Mouse (Mus musculus) midbrain, postnatal 0 days (tissue): ENCODE data around the gene Pou3f1. TPM values are rescaled to one million over a fixed set of nuclear protein-coding genes. Genes with fewer than 3 reads are reported as not detected.

Experiments used
- ATAC-seq: fragments of 200-750 bp; cut with Nextera tagmentation; 2 replicates; pipeline ENCODE4 v1.8.0; 2017; ENCODE audit warnings: moderate number of reproducible peaks, mild to moderate bottlenecking, moderate TSS enrichment, moderate library complexity; ENCODE audit not compliant: low FRiP score
- DNase-seq: peaks from one replicate; pipeline ENCODE4 v3.0.0-alpha.2; 2015; ENCODE audit warnings: low spot score
- H3K27ac ChIP-seq: fragments of 300-500 bp; sonication (generic); 2 replicates; pipeline ENCODE4 v1.5.1; 2014; ENCODE audit warnings: low read depth, mild to moderate bottlenecking, low read length, mixed read lengths
- H3K27me3 ChIP-seq: fragments of 300-500 bp; sonication (generic); 2 replicates; pipeline ENCODE4 v1.6.1; 2014; ENCODE audit warnings: low read length, control low read depth, mixed read lengths; ENCODE audit not compliant: insufficient read depth
- H3K36me3 ChIP-seq: fragments of 300-500 bp; sonication (generic); 2 replicates; pipeline ENCODE4 v1.6.1; 2014; ENCODE audit warnings: low read length, control low read depth, mixed read lengths; ENCODE audit not compliant: insufficient read depth
- H3K4me1 ChIP-seq: fragments of 300-500 bp; sonication (generic); 2 replicates; pipeline ENCODE4 v1.6.1; 2014; ENCODE audit warnings: mild to moderate bottlenecking, control low read depth, antibody characterized with exemption, low read length, mixed read lengths; ENCODE audit not compliant: insufficient read depth
- H3K4me2 ChIP-seq: fragments of 300-500 bp; sonication (generic); 2 replicates; pipeline ENCODE4 v1.6.1; 2014; ENCODE audit warnings: low read depth, mild to moderate bottlenecking, low read length, mixed read lengths; ENCODE audit not compliant: poor library complexity, severe bottlenecking
- H3K4me3 ChIP-seq: fragments of 300-500 bp; sonication (generic); 2 replicates; pipeline ENCODE4 v1.5.1; 2014; ENCODE audit warnings: low read depth, mild to moderate bottlenecking, low read length, moderate library complexity
- H3K9ac ChIP-seq: fragments of 300-500 bp; sonication (generic); replicated peaks from 2 replicates; pipeline ENCODE4 v1.6.1; 2014; ENCODE audit warnings: mild to moderate bottlenecking, low read length, moderate library complexity, mixed read lengths; ENCODE audit not compliant: poor library complexity, severe bottlenecking
- H3K9me3 ChIP-seq: fragments of 300-500 bp; sonication (generic); 2 replicates; pipeline ENCODE4 v1.6.1; 2016; ENCODE audit warnings: low read length, control low read depth
- CTCF ChIP-seq: IDR thresholded peaks from 2 replicates; pipeline ENCODE4 v1.5.1; 2016; ENCODE audit warnings: antibody characterized with exemption, mild to moderate bottlenecking
- WGBS: fragments of 180-500 bp; shearing (Covaris S2); extraction: QIAGEN DNeasy Blood & Tissue Kit; methylation state at CpG from one replicate; pipeline ENCODE4 v1.1.7; 2014; 5-methylcytosine and 5-hydroxymethylcytosine counted together
- polyA plus RNA-seq: library from polyadenylated mRNA; unstranded; fragments of >200 nt; fragmentation: Nextera tagmentation; extraction: Ambion mirVana; gene quantifications from 2 replicates; pipeline ENCODE4 v1.2.1, GENCODE M21; 2015
- total RNA-seq: library from RNA; depleted of rRNA; stranded (reverse); fragments of >200 nt; gene quantifications from 2 replicates; pipeline ENCODE4 v1.2.3, GENCODE M21; 2014

The Pou3f1 gene
- total and polyA plus RNA-seq, 2 experiments from 2014 or later = 11.5 to 19.8 TPM

DNA sequence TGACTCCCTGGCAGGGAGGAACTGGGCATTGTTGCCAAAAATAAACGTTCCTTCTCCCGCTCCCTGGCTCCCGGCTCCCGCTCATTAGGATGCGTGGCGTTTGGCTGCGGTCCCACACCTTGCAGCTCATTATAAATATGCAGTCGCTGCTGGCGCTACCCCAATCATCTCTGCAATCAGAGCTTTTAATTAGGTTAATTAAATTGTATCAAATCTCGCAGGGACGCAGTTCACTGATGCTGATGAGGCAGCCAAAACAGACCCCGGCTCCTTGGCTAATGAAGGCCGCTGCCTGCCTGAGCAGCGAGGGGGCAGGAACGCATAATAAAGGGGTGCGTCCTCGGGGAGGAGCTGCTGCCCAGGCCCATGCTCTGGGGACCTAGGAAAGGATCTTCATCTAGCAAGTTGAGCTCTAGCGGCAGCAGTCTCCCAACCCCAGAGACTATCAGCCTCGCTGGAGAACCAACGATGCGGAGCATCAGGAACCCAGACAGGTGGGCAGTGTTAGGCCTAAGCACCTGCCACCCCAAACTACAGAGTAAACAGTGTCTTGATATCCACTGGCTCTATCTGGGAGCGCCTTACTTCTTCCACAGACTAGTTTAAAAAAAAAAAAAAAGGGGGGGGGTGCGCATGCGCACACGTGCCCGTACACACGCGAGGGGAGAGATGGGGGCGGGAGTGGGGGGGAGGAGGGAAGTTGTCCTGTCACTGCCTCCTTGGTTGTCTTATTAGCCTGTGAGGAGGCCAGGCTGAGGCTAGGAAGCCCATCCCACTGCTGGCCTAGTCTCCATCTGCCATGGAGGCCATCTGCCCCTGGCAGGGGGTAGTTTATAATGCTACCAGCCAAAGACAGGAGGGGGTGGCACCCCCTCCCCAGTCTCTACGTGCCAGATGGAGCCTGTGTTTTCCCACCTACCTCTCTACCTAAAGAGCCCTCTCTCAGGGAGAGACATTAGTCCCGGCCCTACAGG is 16.0 kb downstream of the Pou3f1 start:
- DNase-seq = peak; percentile 88
- Histone ChIP-seq H3K4me2 (peak overlapping the region; percentile 52), H3K9ac (peak overlapping the region; percentile 24; the same call in 1 of the 2 replicates), H3K27me3 (no peaks in the 10 kb centered on the region), H3K36me3 (peaks cover 2% of the 10 kb centered on the region), H3K4me1 (peaks cover 30% of the 10 kb centered on the region; the same call in 1 of the 2 replicates), H3K27ac (0 out of 2 replicates have a peak overlapping the region, but pooled peaks have one; percentile 38), H3K9me3 (no peaks in the 10 kb centered on the region), H3K4me3 (peak overlapping the region; percentile 20; the same call in 1 of the 2 replicates)
- peak; percentile 32; the same call in 1 of the 2 replicates for ATAC-seq
- TF ChIP-seq CTCF = peak; percentile 45
- WGBS = 3% methylated on average over 30 of the region's 31 CpGs

DNA sequence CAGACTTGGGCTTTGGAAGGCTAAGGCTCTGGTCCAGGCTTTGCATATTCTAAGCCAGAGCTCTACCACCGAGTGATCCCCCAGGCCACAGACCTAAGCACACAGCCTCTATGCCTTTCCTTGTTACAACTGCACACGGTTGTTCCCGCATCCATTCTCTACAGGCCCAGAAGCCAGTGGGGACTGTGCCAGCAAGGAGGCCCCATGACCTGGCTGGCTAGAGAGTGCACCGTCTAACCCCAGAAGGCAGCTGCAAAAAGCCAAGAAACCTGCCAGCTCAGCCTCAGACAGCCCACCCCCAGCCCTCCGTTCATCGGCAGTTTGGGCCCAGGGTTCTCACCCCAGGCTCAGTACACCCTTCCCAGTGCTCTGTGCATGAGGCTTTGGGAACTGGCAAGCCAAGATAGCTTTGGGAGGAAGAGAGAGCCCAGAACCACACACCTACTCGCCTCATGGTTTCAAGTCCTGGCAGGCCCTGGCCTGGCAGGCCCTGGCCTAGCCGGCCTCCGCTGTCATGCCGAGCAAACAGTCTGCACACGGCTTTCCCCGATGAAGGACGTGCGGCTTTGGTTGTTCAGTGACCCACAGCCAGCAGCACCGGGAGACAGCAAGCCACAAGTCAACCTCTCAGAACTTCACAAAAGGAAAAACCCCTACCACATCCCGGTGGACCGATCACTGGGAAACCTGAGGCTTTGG is 17.9 kb downstream of the Pou3f1 start:
- ATAC-seq = no peak
- Histone ChIP-seq H3K4me2 (no peak overlapping the region), H3K4me3 (no peak overlapping the region), H3K27me3 (no peaks in the 10 kb centered on the region), H3K9me3 (no peaks in the 10 kb centered on the region), H3K36me3 (peaks cover 13% of the 10 kb centered on the region), H3K27ac (no peak overlapping the region), H3K4me1 (peaks cover 22% of the 10 kb centered on the region; the same call in 1 of the 2 replicates), H3K9ac (0 out of 2 replicates have a peak overlapping the region, but pooled peaks have one; percentile 36)
- no peak for TF ChIP-seq CTCF
- WGBS = 35% methylated on average over 17 of the region's 17 CpGs
- no peak for DNase-seq

DNA sequence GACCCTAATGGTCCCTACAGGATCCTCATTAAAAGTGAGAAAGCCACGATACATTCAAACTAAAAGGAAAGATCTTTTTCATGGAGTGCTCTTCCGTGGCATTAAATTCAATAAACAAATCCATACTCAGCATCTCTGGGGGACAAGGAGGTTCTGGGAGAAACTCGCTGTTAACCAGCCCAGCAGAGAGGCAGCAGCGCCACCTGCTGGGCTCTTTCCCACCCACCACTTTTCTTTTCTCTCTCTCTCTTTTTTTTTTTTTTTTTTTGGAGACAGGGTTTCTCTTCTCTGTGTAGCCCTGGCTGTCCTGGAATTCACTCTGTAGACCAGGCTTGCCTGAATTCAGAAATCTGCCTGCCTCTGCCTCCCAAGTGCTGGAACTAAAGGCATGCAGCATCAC is 18.4 kb downstream of the Pou3f1 start:
- Histone ChIP-seq H3K27ac (no peak overlapping the region), H3K27me3 (no peaks in the 10 kb centered on the region), H3K4me1 (peaks cover 22% of the 10 kb centered on the region; the same call in 1 of the 2 replicates), H3K4me3 (no peak overlapping the region), H3K9me3 (no peaks in the 10 kb centered on the region), H3K36me3 (peaks cover 18% of the 10 kb centered on the region), H3K4me2 (no peak overlapping the region), H3K9ac (no peak overlapping the region)
- 2% methylated on average over 4 of the region's 4 CpGs for WGBS
- DNase-seq = peak; percentile 92
- TF ChIP-seq CTCF = peak; percentile 94
- no peak for ATAC-seq

DNA sequence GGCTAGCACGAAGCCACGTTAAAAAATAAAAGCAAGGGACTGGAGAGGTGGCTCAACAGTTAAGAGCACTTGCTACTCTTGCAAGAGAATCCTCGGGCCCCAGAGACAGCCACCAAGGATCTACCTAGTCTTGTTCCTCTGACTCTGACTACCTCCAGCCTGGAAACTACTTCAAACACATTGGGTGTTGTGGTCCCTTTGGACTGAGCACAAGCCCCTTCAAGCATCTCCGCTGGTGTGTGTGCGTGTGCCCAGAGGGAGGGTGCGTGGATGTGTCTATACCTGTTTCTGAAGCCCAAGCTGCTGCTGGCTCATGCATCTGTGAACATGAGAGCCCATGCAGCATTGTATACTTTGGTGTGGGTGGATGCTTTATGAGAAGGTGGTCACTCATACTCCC is 19.4 kb downstream of the Pou3f1 start:
- no peak for ATAC-seq
- DNase-seq = no peak
- Histone ChIP-seq H3K36me3 (peaks cover 24% of the 10 kb centered on the region), H3K4me1 (peaks cover 22% of the 10 kb centered on the region; the same call in 1 of the 2 replicates), H3K9ac (peak overlapping the region; percentile 13; the same call in 1 of the 2 replicates), H3K4me2 (no peak overlapping the region), H3K27ac (no peak overlapping the region), H3K4me3 (no peak overlapping the region), H3K27me3 (no peaks in the 10 kb centered on the region), H3K9me3 (no peaks in the 10 kb centered on the region)
- 87% methylated on average over 6 of the region's 6 CpGs for WGBS
- TF ChIP-seq CTCF = no peak

DNA sequence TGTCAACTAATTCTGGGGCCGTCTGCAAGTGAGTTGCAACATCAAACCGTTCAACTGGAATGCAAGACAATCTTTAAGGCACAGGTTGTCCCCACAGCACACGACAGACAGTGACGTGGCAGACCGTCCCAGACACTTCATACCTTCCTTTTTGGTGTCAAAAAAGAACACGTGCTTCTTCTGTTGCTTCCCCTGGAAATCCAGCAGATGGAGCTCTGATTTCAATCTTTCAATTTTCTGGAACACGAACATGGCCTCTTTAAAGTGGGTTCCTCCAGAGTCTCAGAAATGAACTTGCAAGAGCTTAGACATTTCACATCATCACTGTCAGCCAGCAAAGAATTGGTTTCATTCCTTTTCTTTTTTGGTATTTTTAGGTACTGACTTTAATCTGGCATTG is 25.7 kb downstream of the Pou3f1 start:
- Histone ChIP-seq H3K4me2 (no peak overlapping the region), H3K9me3 (no peaks in the 10 kb centered on the region), H3K36me3 (peaks cover 44% of the 10 kb centered on the region), H3K4me1 (no peaks in the 10 kb centered on the region), H3K4me3 (no peak overlapping the region), H3K27me3 (no peaks in the 10 kb centered on the region), H3K9ac (no peak overlapping the region), H3K27ac (no peak overlapping the region)
- peak; percentile 73 for TF ChIP-seq CTCF
- DNase-seq (peak; percentile 54), ATAC-seq (no peak)
- WGBS = 54% methylated on average over 7 of the region's 7 CpGs
